Mouse (Mus musculus) testis, adult 2 months (tissue): ENCODE results near the gene Timp2. TPM values are rescaled to one million over a fixed set of nuclear protein-coding genes. Genes with fewer than 3 reads are reported as not detected.

ENCODE experiments used
- H3K27ac ChIP-seq: fragments of 200-500 bp; 2 replicates; pipeline ENCODE4 v1.5.1; 2012; ENCODE audit warnings: low read depth, low read length; ENCODE audit not compliant: control insufficient read depth, insufficient read depth
- H3K27me3 ChIP-seq: fragments of 200-500 bp; 2 replicates; pipeline ENCODE4 v1.6.1; 2012; ENCODE audit warnings: mild to moderate bottlenecking, low read length, moderate library complexity; ENCODE audit not compliant: control insufficient read depth, insufficient read depth
- H3K36me3 ChIP-seq: fragments of 200-500 bp; 2 replicates; pipeline ENCODE4 v1.6.1; 2012; ENCODE audit warnings: mild to moderate bottlenecking, low read length; ENCODE audit not compliant: control insufficient read depth, insufficient read depth
- H3K4me1 ChIP-seq: fragments of 200-500 bp; 2 replicates; pipeline ENCODE4 v1.6.1; 2012; ENCODE audit warnings: low read length; ENCODE audit not compliant: control insufficient read depth, insufficient read depth
- H3K4me3 ChIP-seq: fragments of 200-500 bp; 2 replicates; pipeline ENCODE4 v1.5.1; 2012; ENCODE audit warnings: low read depth, mild to moderate bottlenecking, low read length, moderate library complexity, mixed read lengths; ENCODE audit not compliant: control insufficient read depth
- CTCF ChIP-seq: fragments of 200-500 bp; IDR thresholded peaks from 2 replicates; pipeline ENCODE4 v1.5.1; 2012; ENCODE audit warnings: low read depth, mild to moderate bottlenecking, inconsistent platforms, low read length, moderate library complexity; ENCODE audit not compliant: control insufficient read depth, insufficient read depth, insufficient replicate concordance
- POLR2A ChIP-seq: fragments of 200-500 bp; IDR thresholded peaks from 2 replicates; pipeline ENCODE4 v1.6.1; 2012; ENCODE audit warnings: low read depth, mild to moderate bottlenecking, inconsistent platforms, low read length, moderate library complexity; ENCODE audit not compliant: control insufficient read depth
- polyA plus RNA-seq: library from polyadenylated mRNA; depleted of rRNA; stranded (reverse); fragments of >200 nt; gene quantifications from 2 replicates; pipeline ENCODE4 v1.2.3, GENCODE M21; 2012

Gene Timp2
- polyA plus RNA-seq, 1 experiment, result 94.1 TPM

DNA sequence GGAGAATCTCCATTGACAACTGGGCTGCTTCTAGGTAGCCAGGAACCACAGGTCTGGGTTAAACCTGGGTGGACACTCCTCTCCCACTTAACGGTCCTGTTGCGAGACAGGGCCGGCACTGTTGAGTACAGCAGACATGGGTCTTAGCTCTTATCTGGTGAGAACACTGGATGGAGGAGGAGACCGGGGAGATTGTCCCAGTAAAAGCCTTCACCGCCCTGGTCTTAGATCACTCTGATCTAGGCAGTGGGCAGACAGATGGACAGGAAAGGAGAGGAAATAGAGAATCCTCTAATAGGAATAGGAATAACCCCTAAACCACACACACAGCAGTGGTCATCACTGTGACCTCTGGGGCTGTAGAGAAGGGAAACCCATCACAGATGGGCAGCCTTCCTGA lies 31.6 kb downstream of the Timp2 start:
- H3K27me3 ChIP-seq, result no peaks in the 10 kb centered on the region
- H3K36me3 ChIP-seq, result no peaks in the 10 kb centered on the region
- TF ChIP-seq POLR2A (no peak), CTCF (no peak)
- peak overlapping the region; percentile 16; the same call in 1 of the 2 replicates for H3K27ac ChIP-seq
- no peak overlapping the region for H3K4me3 ChIP-seq
- peaks cover 30% of the 10 kb centered on the region for H3K4me1 ChIP-seq

DNA sequence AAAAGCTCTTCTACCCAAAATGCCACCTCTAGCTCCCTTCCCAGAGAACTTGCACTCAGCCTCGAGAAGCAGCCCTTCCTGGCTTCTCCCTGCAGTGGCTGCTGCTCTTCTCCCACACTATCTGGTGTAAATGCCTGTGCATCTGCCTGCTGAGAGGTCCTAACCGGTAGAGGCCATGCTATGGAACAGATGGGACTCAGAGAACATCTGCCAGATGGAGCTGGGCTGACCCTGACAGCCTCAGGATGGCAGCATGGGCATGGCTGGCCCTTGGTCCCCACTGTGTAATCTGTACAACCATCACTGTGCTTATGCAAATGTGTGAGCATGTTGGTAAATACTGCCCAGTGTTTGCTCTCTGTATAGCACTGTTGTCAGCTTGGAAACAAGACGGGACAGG lies 32.9 kb downstream of the Timp2 start:
- Histone ChIP-seq H3K36me3 (no peaks in the 10 kb centered on the region), H3K27me3 (no peaks in the 10 kb centered on the region), H3K4me3 (no peak overlapping the region), H3K27ac (no peak overlapping the region), H3K4me1 (peaks cover 26% of the 10 kb centered on the region)
- TF ChIP-seq CTCF (no peak), POLR2A (no peak)

DNA sequence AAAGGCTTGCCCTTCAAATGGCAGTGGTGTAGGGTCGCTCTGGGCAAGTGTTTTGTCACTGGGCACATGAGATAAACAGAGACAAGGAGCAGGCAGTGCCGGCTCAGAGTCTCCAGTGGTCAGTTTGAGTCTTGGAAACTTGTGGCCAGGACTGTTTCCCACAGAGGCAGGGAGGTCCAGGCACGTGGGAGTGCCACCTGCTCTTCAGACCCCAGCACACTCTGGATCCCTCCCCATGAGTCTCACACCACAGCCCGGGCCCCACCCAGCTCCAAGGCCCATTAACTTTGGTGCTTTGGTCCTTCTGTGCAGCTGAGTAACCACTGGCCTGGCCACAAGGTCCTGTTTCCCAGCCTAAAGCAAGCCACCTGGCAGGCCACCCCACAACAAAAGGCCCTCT lies 33.6 kb downstream of the Timp2 start:
- Histone ChIP-seq H3K4me1 (peaks cover 23% of the 10 kb centered on the region), H3K4me3 (no peak overlapping the region), H3K27ac (no peak overlapping the region), H3K36me3 (no peaks in the 10 kb centered on the region), H3K27me3 (no peaks in the 10 kb centered on the region)
- TF ChIP-seq CTCF, result no peak
- TF ChIP-seq POLR2A, result no peak

DNA sequence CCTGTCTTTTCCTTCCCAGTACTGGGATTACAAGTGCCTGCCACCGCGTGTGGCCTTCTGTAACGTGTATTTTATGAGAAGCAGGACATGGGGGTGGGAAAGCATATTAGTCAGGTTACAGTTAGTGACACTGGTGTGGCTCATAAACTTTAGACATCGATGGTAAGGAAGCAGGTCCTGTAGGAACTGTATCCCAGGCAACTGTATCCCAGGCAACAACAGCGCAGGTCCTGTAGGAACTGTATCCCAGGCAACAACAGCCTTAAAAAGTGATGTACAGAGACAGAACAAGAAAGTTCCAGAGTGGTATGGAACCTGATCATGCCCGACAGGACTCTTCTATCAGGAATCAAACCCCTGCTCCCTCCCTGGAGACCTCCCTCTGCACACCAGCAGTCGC lies 34.0 kb downstream of the Timp2 start:
- H3K4me1 ChIP-seq, result peaks cover 19% of the 10 kb centered on the region
- H3K27me3 ChIP-seq, result no peaks in the 10 kb centered on the region
- H3K36me3 ChIP-seq, result no peaks in the 10 kb centered on the region
- no peak overlapping the region for H3K4me3 ChIP-seq
- H3K27ac ChIP-seq, result no peak overlapping the region
- TF ChIP-seq CTCF, result no peak
- TF ChIP-seq POLR2A, result no peak

DNA sequence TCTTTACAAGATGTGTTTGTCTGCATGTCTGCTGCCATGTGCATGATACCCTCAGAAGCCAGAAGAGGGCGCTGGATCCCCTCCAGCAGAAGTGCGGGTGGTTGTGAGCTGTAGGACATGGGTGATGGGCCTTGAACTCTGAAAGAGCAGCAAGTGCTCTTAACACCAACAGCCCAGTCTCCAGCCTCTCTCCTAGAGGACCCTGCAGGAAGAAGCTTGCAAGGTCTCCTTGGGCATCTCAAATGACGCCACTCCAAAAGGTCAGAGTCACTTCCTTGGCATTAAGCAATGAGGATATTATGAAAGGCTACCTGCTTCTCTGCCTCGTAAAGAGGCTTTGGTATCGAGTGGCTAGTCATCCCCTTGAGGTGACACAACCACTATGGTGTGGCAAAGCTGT lies 36.9 kb downstream of the Timp2 start:
- H3K36me3 ChIP-seq, result no peaks in the 10 kb centered on the region
- TF ChIP-seq CTCF (peak; percentile 61; the same call in 1 of the 2 replicates), POLR2A (no peak)

DNA sequence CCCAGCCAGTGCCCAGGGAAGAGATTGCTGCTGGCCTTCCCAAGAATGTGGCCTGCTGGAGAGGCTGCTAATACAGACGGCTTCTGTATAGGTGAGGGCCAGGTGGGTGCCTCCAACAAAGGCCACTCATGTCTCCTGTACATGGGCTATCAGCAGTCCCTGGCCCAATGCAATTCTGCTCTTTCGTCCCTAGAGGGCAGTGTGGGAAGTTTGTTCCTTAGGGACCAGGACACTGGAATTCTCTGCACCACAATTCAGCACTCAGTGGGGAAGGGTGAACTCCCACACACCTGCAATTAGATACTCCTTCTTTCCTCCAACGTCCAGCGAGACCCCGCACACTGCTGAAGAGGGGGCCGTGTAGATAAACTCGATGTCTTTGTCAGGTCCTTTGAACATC lies 38.4 kb downstream of the Timp2 start:
- Histone ChIP-seq H3K36me3 (no peaks in the 10 kb centered on the region), H3K27me3 (no peaks in the 10 kb centered on the region), H3K4me3 (no peak overlapping the region), H3K4me1 (peaks cover 4% of the 10 kb centered on the region), H3K27ac (no peak overlapping the region)
- no peak for TF ChIP-seq POLR2A
- TF ChIP-seq CTCF, result peak; percentile 84

More for the DNA sequence above, 36.9 kb downstream of the Timp2 start:
- Histone ChIP-seq H3K27ac (no peak overlapping the region), H3K27me3 (no peaks in the 10 kb centered on the region), H3K4me3 (no peak overlapping the region), H3K4me1 (peaks cover 9% of the 10 kb centered on the region)

DNA sequence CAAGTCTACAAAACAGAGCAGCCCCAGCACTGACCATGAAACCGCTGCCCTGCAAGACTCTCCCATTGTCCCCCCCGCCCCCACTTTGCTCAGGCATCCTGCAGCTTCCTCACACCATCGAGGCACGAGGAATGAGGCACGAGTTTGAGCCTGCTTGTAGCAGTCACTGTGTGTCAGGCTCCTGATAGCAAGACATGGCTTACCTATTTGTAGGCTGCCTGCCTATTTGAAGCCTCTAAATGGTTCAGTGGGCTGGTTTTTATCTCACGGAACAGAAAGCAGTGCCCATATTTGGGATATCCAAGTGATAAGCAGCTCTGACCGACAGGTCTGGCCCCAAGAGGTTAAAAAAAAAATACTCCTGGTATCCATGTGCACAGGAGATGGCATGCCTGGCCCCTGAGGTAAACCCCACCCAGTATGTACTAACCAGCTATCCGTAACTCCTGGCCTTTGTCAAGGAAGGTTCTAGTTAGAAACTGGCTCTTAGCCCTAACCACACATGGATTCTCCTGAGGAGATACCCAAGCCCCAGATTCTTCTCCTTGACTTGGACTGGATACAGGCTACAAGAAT lies 39.2 kb downstream of the Timp2 start:
- H3K36me3 ChIP-seq, result no peaks in the 10 kb centered on the region
- no peaks in the 10 kb centered on the region for H3K27me3 ChIP-seq

More for the DNA sequence above, 39.2 kb downstream of the Timp2 start:
- TF ChIP-seq POLR2A (no peak), CTCF (no peak)
- H3K4me3 ChIP-seq, result no peak overlapping the region
- H3K4me1 ChIP-seq, result no peaks in the 10 kb centered on the region
- no peak overlapping the region for H3K27ac ChIP-seq
